Mouse (Mus musculus): Measurements from ENCODE around the gene Ifitm6. TPM values are rescaled to one million over a fixed set of nuclear protein-coding genes. Genes with fewer than 3 reads are reported as not detected.
A peak's percentile ranks its signal among the peaks of the same experiment; 100 is the strongest.

The Ifitm6 gene
- polyA plus RNA-seq, 1 experiment from 2014 or later: 0.51 TPM

DNA sequence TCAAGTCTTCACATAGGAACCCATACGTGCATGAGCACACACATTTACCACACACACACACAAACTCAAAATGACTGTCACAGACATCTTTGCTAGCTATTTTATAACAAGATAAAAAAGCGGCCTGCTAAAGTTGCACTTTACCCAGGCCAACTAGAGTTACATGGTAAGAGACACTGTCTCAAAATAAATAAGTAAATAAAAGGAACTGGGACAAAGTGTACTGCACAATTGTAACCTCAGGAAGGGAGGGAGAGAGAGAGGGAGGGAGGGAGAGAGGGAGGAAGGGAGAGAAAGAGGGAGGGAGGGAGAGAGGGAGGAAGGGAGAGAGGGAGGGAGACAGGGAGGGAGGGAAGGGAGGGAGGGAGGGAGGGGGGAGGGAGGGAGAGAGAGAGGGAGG is 34.7 kb upstream of the Ifitm6 start:
- no peak for ATAC-seq
- H3K4me2 ChIP-seq (replicated peaks): no peak overlapping the region
- 83% methylated on average over 2 of the region's 2 CpGs for WGBS
- no peak overlapping the region for H3K9ac ChIP-seq (replicated peaks)
- H3K27me3 ChIP-seq: no peaks in the 10 kb centered on the region
- H3K4me3 ChIP-seq (replicated peaks): no peak overlapping the region
- H3K27ac ChIP-seq: no peak overlapping the region
- no peaks in the 10 kb centered on the region for H3K9me3 ChIP-seq
- peaks cover 3% of the 10 kb centered on the region; the same call in 1 of the 2 replicates for H3K36me3 ChIP-seq
- peaks cover 10% of the 10 kb centered on the region for H3K4me1 ChIP-seq (replicated peaks)

DNA sequence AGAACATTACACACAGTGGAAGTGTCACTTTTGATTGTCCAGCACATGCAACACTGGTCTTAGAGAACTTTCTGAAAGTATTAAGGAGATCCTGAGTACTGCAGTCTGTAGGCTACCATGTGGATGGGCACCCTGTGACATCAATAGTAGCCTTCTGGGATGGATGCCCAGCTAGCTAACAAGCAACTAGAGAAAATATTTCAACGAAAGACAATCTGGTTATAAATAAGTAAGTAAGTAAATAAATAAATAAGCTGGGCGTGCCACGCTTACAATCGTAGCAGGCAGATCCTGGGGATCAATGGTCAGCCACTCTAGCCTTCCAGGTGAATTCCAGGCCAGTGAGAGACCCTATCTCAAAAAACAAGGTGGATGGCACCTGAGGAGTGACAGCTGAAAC is 34.3 kb upstream of the Ifitm6 start:
- H3K4me1 ChIP-seq (replicated peaks): peaks cover 14% of the 10 kb centered on the region
- ATAC-seq: no peak
- no peak overlapping the region for H3K4me3 ChIP-seq (replicated peaks)
- H3K27ac ChIP-seq: no peak overlapping the region
- peaks cover 3% of the 10 kb centered on the region; the same call in 1 of the 2 replicates for H3K36me3 ChIP-seq
- 0 out of 2 replicates have a peak, but pooled peaks cover 1% of the 10 kb centered on the region for H3K27me3 ChIP-seq
- H3K9me3 ChIP-seq: no peaks in the 10 kb centered on the region
- WGBS: 95% methylated on average over 4 of the region's 4 CpGs
- H3K4me2 ChIP-seq (replicated peaks): no peak overlapping the region
- no peak overlapping the region for H3K9ac ChIP-seq (replicated peaks)

DNA sequence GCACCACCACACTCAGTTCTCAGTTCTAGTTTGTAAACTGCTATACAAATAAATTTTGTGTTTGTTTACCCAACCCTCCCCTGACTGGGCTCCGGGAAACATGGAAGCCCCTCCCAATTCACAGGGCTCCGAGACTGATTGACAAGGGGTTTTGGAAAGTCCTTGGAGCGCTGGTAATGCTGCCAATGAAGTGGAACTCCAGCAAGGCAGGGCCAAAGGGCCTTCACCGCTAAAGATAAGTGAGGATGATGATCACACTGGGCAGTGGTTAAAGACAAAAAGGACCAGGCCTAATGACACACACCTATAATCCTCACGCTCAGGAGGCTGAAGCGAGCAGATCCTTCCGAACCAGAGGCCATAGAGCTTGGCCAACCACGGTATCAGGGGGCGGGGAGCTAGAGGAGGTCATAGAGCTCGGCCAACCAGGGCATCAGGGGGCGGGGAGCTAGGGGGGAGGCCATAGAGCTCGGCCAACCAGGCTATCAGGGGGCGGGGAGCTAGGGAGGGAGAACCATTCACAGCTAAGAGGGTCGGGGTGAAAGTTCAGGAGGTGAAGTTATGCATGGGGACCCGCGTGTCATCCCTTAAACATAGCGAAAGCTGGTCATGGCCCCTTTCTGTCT is 33.4 kb upstream of the Ifitm6 start:
- H3K4me2 ChIP-seq (replicated peaks): no peak overlapping the region
- H3K4me3 ChIP-seq (replicated peaks): no peak overlapping the region
- no peak for ATAC-seq
- 77% methylated on average over 16 of the region's 17 CpGs for WGBS
- H3K4me1 ChIP-seq (replicated peaks): peaks cover 14% of the 10 kb centered on the region
- H3K36me3 ChIP-seq: peaks cover 3% of the 10 kb centered on the region; the same call in 1 of the 2 replicates
- H3K27me3 ChIP-seq: 0 out of 2 replicates have a peak, but pooled peaks cover 4% of the 10 kb centered on the region
- H3K27ac ChIP-seq: no peak overlapping the region
- H3K9me3 ChIP-seq: no peaks in the 10 kb centered on the region
- no peak overlapping the region for H3K9ac ChIP-seq (replicated peaks)

DNA sequence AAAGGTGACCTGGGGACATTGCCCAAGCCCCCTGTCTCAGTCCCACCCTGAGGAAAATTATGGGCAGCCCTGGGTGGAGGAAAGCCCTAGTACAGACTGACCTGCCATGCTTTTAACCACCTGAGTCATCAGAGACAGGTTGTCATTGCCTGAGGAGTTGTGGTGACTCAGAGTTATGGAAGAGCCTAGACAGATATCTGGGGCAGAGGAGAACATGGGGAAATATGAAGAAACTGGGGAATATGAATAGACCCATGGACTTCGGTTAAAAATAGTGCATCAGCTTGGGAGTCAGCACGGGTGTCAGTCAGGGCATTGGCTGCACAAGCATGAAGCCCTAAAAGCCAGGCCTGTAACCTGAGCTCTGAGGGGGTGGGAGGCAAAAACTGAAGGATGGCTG is 31.6 kb upstream of the Ifitm6 start:
- WGBS: 81% methylated on average over 2 of the region's 2 CpGs

DNA sequence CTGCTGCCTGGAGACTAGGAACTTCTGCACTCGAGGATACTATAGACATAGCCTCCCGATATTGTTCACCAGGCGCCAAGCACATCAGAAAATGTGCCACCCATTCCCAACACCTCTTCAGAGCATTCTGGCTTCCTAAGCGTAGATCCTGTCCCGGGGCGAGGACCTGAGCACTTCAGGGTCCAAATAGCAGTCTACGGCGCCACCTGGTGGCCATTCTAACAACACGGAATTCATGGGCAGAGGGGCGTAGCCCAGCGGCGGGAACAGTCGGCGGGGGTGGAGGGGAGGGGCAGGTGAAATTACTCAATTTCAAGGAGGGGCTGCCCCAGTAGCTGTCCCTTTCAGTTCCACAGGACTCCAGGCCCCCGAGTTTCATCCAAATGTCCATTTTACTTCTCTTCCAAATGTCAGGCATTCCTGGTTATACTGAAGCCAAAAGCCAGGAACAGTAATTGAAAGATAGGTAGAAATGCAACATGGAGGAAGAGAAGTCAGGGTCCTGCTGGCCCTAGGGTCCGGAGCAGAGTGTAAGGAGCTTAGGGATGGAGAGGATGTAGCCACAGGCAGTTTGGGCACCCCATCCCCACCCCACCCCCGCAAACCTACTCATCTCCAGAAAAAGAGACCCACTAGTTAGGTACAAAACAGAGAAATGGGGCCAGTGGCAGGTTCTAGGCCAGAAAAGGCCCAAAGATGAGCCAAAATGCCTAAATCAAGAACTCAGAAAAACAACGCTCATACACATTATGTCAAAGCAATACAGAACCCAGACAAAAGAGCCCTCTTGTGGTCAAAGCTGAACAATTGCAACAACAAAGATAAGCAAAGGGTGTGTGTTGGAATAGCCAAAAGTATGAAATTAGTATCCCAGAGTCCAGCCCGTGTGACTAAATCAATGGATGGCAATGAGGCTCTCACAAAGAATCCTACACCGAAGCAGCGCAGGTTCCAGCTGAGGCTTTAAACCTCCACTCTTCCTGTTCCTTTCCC is 30.8 kb upstream of the Ifitm6 start:
- peak overlapping the region; percentile 75 for H3K4me2 ChIP-seq (replicated peaks)
- peak overlapping the region; percentile 58 for H3K27ac ChIP-seq
- peak overlapping the region; percentile 41 for H3K4me3 ChIP-seq (replicated peaks)
- peaks cover 14% of the 10 kb centered on the region for H3K4me1 ChIP-seq (replicated peaks)
- H3K9ac ChIP-seq (replicated peaks): peak overlapping the region; percentile 60
- 10% methylated on average over 21 of the region's 21 CpGs for WGBS
- H3K36me3 ChIP-seq: no peaks in the 10 kb centered on the region
- H3K9me3 ChIP-seq: no peaks in the 10 kb centered on the region
- 0 out of 2 replicates have a peak, but pooled peaks cover 4% of the 10 kb centered on the region for H3K27me3 ChIP-seq
- ATAC-seq: peak; percentile 87

More for the DNA sequence above, 31.6 kb upstream of the Ifitm6 start:
- Histone ChIP-seq H3K4me1 (replicated peaks) (peaks cover 14% of the 10 kb centered on the region), H3K27ac (0 out of 2 replicates have a peak overlapping the region, but pooled peaks have one; percentile 35), H3K4me2 (replicated peaks) (no peak overlapping the region), H3K9me3 (no peaks in the 10 kb centered on the region), H3K9ac (replicated peaks) (no peak overlapping the region), H3K36me3 (no peaks in the 10 kb centered on the region), H3K27me3 (0 out of 2 replicates have a peak, but pooled peaks cover 4% of the 10 kb centered on the region), H3K4me3 (replicated peaks) (no peak overlapping the region)
- peak; percentile 41 for ATAC-seq

DNA sequence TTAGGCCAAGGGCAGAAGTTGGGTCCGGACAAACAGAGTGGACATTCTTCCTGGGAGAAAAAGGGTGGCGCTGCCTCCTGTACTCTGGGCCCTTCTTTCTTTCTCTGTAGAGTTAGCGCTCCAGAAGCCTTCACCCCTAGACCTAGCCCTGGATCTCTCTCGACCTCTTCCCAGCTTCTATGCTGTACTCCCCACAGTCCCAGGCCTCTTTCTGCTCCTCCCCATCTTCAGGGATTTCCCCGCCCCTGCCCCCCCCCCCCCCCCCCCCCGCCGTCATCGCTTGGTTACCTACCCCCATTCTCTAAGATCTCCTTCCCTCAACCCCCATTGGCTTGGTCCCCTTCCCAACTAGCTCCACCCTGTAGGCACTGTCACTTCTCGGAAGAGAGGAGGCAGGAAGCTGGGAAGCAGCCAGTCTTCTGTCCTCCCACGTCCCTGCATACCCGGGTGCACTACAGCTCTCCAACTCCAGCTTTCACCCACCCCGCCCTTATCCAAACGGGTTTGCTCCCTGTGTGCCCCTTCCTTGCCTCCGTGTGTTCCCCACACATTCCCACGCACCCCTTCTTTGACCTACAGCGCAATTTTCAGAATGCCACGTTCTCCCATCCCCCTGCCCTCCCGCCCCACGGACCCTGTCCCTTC is 30.0 kb upstream of the Ifitm6 start:
- ATAC-seq: peak; percentile 85
- H3K9ac ChIP-seq (replicated peaks): peak overlapping the region; percentile 60
- peak overlapping the region; percentile 58 for H3K27ac ChIP-seq
- WGBS: 10% methylated on average over 14 of the region's 19 CpGs
- peaks cover 14% of the 10 kb centered on the region for H3K4me1 ChIP-seq (replicated peaks)
- H3K36me3 ChIP-seq: no peaks in the 10 kb centered on the region
- H3K9me3 ChIP-seq: no peaks in the 10 kb centered on the region
- H3K27me3 ChIP-seq: 0 out of 2 replicates have a peak, but pooled peaks cover 4% of the 10 kb centered on the region
- H3K4me3 ChIP-seq (replicated peaks): peak overlapping the region; percentile 41
- peak overlapping the region; percentile 75 for H3K4me2 ChIP-seq (replicated peaks)

DNA sequence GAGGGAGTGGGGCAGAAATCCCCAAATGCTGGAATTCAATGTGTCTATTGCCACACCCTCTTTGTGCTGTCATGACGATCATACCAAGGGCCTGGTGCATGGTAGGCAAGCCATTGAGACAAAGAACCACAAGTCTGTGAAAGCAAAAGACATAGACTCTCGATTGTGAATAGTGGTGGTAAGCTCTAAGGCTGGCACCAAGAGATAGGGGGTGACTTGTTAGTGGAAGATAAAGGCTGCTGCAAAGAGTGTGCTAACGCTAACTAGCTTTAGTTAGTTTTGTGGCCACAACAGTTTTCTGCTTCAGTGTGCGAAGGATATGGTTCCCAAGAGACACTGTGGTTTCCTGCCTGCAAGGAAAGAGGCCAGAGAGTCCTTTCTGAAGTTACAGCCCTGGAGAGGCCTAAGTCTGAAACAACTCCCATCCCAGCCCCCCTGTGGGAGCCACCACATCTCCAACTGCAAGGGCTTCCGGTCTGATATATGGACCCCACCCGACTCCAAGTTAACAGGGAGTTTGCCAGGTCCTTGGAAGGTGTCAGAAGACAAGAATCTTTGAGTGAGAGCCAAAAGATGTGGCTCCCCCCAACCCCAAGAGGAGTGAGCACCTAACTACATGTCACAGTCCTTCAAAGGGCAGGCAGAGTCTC is 29.3 kb upstream of the Ifitm6 start:
- 0 out of 2 replicates have a peak, but pooled peaks cover 4% of the 10 kb centered on the region for H3K27me3 ChIP-seq
- H3K9ac ChIP-seq (replicated peaks): no peak overlapping the region
- H3K9me3 ChIP-seq: no peaks in the 10 kb centered on the region
- peaks cover 14% of the 10 kb centered on the region for H3K4me1 ChIP-seq (replicated peaks)
- H3K4me2 ChIP-seq (replicated peaks): peak overlapping the region; percentile 75
- no peaks in the 10 kb centered on the region for H3K36me3 ChIP-seq
- H3K27ac ChIP-seq: no peak overlapping the region
- H3K4me3 ChIP-seq (replicated peaks): no peak overlapping the region
- no peak for ATAC-seq
- 69% methylated on average over 6 of the region's 6 CpGs for WGBS

DNA sequence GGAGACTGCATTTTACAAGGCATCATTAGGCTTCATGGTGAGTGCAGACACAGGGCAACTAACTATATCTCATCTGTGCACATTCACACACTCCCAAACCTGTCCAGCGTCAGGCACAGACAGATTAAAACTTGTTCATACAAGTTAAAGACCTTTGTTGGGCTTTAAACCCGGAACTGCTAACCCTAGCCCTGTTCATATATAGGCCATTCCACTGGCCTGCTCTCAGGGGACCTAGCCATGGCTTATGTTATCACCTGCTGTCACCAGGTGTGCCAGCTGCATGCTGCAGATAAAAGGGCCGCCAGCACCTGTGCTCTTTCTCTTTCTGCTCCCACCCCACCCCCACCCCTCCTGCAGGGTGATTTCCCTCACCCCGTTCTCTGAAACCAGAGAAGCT is 24.8 kb upstream of the Ifitm6 start:
- Histone ChIP-seq H3K27me3 (0 out of 2 replicates have a peak, but pooled peaks cover 4% of the 10 kb centered on the region), H3K4me2 (replicated peaks) (no peak overlapping the region), H3K9me3 (no peaks in the 10 kb centered on the region), H3K4me3 (replicated peaks) (no peak overlapping the region), H3K9ac (replicated peaks) (no peak overlapping the region), H3K4me1 (replicated peaks) (peaks cover 6% of the 10 kb centered on the region), H3K36me3 (no peaks in the 10 kb centered on the region), H3K27ac (no peak overlapping the region)
- no peak for ATAC-seq
- WGBS: 54% methylated on average over 4 of the region's 4 CpGs

DNA sequence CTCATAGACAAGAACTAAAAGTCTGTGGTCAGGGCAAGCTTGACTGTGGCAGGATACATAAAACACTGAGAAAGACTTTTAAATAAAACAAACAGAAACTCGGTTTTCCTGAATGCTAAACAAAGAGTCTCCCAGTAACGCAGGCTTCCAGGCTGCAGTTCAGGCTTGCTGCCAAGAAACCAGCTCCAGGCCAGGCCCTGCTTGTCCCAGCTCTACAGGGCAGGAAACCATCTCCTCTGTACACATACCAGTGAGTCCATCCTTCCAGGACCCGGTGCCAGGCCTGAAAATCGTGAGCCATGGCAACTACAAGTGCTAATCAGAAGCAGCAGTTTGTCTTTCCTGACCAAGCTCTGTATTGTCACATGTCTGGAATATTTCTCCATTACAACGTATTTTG is 23.9 kb upstream of the Ifitm6 start:
- no peak overlapping the region for H3K27ac ChIP-seq
- H3K9ac ChIP-seq (replicated peaks): no peak overlapping the region
- H3K4me2 ChIP-seq (replicated peaks): no peak overlapping the region
- peak; percentile 77 for ATAC-seq
- no peaks in the 10 kb centered on the region for H3K9me3 ChIP-seq
- H3K36me3 ChIP-seq: no peaks in the 10 kb centered on the region
- WGBS: 28% methylated on average over 5 of the region's 5 CpGs
- H3K4me1 ChIP-seq (replicated peaks): no peaks in the 10 kb centered on the region
- H3K27me3 ChIP-seq: no peaks in the 10 kb centered on the region
- no peak overlapping the region for H3K4me3 ChIP-seq (replicated peaks)

DNA sequence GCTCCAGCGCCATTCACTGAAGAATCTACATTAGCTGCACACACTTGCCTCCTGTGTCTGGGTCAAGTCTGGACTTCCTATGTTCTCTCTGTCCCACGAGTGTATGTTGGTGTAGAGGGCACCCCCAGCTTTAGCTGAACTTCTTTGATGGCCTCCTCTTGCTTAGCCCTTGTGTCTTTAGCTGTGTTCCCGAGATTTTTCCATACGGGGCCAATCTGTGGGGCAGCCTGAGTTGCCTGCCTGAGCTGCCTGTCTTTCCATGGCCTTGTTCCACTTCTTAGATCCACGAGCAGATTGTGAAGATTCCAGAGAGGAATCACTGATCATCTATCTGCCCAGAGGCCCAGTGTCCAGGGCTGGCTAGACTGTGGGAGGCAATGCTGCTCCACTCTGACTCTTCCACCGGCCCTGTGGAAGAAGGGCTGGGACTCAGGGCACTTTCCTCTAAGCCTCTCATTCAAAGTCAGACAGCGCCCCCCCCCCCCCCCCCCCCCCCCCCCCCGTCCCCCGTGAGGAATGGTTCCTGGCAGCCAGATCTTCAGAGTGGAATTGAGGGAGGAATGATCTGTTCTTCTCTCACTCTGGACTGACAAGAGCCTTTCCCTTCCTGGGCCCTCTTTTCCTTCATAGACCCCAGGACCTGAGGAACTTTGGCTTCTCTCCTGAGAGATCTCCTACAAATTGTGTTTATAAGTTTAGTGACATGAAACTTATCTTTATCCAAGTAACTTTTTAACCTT is 23.3 kb upstream of the Ifitm6 start:
- H3K9ac ChIP-seq (replicated peaks): no peak overlapping the region
- H3K27ac ChIP-seq: peak overlapping the region; percentile 19; the same call in 1 of the 2 replicates
- H3K4me3 ChIP-seq (replicated peaks): no peak overlapping the region
- no peaks in the 10 kb centered on the region for H3K4me1 ChIP-seq (replicated peaks)
- 44% methylated on average over 7 of the region's 9 CpGs for WGBS
- no peaks in the 10 kb centered on the region for H3K27me3 ChIP-seq
- no peaks in the 10 kb centered on the region for H3K9me3 ChIP-seq
- H3K4me2 ChIP-seq (replicated peaks): no peak overlapping the region
- H3K36me3 ChIP-seq: no peaks in the 10 kb centered on the region
- ATAC-seq: peak; percentile 30; the same call in 1 of the 2 replicates

Data from midbrain, embryonic 13.5 days (tissue).